Mouse (Mus musculus): ENCODE data around the gene Pxylp1. TPM values are rescaled to one million over a fixed set of nuclear protein-coding genes. Genes with fewer than 3 reads are reported as not detected.
A peak's percentile ranks its signal among the peaks of the same experiment; 100 is the strongest.

Pxylp1 gene
- polyA plus RNA-seq, 1 experiment = 10.9 TPM

GRCm38 (mm10) chr9:96866196-96866595, 26.3 kb downstream of the Pxylp1 start:
- H3K27ac ChIP-seq (ENCODE audit: insufficient read depth, low read length) = no peak overlapping the region
- TF ChIP-seq POLR2A (IDR thresholded peaks at IDR 0.05; ENCODE audit: extremely low read depth, insufficient read depth, low read length) (no peak), CTCF (IDR thresholded peaks at IDR 0.05; ENCODE audit: extremely low read depth, insufficient read depth, low read length) (no peak)

GRCm38 (mm10) chr9:96865473-96866050, 26.9 kb downstream of the Pxylp1 start:
- Histone ChIP-seq H3K4me3 (ENCODE audit: insufficient read depth, low read length) (0 out of 2 replicates have a peak overlapping the region, but pooled peaks have one; percentile 4), H3K27ac (ENCODE audit: insufficient read depth, low read length) (no peak overlapping the region)

More at GRCm38 (mm10) chr9:96866196-96866595, 26.3 kb downstream of the Pxylp1 start:
- Histone ChIP-seq H3K4me1 (ENCODE audit: control insufficient read depth, insufficient read depth, low read length) (peaks cover 11% of the 10 kb centered on the region), H3K4me3 (ENCODE audit: insufficient read depth, low read length) (0 out of 2 replicates have a peak overlapping the region, but pooled peaks have one; percentile 4)

DNA sequence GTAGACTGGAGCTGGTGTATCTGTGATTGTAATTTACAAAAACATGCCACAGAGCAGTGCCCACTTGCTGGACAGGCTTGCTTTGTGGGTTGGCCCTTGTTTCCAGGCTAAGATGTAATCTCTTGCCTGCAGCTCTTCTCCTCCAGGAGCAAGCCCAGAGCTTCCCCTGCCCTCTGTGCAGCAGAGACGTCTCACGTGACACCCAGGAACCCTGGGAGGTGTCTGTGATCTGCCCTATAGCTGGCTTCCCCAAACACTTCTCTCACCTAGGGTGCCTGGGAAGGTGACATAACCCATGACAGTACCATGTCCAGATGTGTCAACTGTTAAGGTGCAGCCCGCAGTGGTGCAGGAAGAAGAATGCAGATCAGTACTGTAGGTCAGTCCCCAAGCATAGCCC, 28.9 kb downstream of the Pxylp1 start:
- TF ChIP-seq CTCF (IDR thresholded peaks at IDR 0.05; ENCODE audit: extremely low read depth, insufficient read depth, low read length) = no peak
- no peak for TF ChIP-seq POLR2A (IDR thresholded peaks at IDR 0.05; ENCODE audit: extremely low read depth, insufficient read depth, low read length)
- Histone ChIP-seq H3K4me3 (ENCODE audit: insufficient read depth, low read length) (no peak overlapping the region), H3K27ac (ENCODE audit: insufficient read depth, low read length) (no peak overlapping the region), H3K4me1 (ENCODE audit: control insufficient read depth, insufficient read depth, low read length) (peaks cover 15% of the 10 kb centered on the region)

More at GRCm38 (mm10) chr9:96865473-96866050, 26.9 kb downstream of the Pxylp1 start:
- H3K4me1 ChIP-seq (ENCODE audit: control insufficient read depth, insufficient read depth, low read length) = peaks cover 15% of the 10 kb centered on the region
- 0 out of 2 replicates have a peak, but pooled peaks have one; percentile 25 for TF ChIP-seq POLR2A (IDR thresholded peaks at IDR 0.05; ENCODE audit: extremely low read depth, insufficient read depth, low read length)
- TF ChIP-seq CTCF (IDR thresholded peaks at IDR 0.05; ENCODE audit: extremely low read depth, insufficient read depth, low read length) = no peak

DNA sequence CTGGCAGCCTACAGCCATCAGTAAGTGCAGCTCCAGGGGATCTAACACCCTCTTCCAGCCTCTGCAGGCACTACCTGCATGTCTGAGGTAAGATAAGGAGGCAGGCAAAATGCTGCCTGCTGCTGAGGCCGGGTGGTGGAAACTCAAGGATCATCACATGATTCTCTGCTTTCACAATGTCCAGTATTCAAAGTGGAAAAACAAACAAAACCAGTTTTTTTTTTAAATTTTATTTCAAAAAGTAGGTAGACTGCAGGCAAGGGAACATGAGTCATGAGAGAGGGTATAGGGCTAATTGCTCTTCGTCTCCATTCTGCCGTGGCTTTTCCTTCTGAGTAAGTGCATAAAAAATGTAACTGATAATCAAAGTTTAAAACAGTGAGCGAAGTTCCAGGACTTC, 29.6 kb downstream of the Pxylp1 start:
- TF ChIP-seq POLR2A (IDR thresholded peaks at IDR 0.05; ENCODE audit: extremely low read depth, insufficient read depth, low read length) (no peak), CTCF (IDR thresholded peaks at IDR 0.05; ENCODE audit: extremely low read depth, insufficient read depth, low read length) (no peak)

DNA sequence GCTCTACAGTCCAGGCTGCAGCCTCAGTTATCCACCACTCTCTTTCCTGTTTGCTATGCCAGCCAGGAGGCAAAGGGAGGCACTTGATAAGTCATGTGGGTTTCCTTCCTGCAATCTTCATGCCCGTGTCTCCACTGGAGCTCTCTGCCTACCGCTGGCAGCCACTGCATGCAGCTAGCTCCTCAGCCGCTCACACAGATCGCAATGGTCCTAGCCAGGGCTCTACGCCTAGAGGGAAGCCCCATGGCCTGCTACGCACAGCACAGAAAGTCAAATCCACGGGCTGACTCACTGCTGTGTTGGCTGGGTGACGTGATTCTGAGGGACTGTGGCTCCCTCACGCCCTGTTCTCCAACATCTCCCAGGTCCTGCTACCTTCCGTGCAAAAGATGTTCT, 31.4 kb downstream of the Pxylp1 start:
- Histone ChIP-seq H3K4me1 (ENCODE audit: control insufficient read depth, insufficient read depth, low read length) (peaks cover 13% of the 10 kb centered on the region), H3K4me3 (ENCODE audit: insufficient read depth, low read length) (no peak overlapping the region), H3K27ac (ENCODE audit: insufficient read depth, low read length) (peak overlapping the region; percentile 32)
- TF ChIP-seq CTCF (IDR thresholded peaks at IDR 0.05; ENCODE audit: extremely low read depth, insufficient read depth, low read length) = no peak
- no peak for TF ChIP-seq POLR2A (IDR thresholded peaks at IDR 0.05; ENCODE audit: extremely low read depth, insufficient read depth, low read length)

More for the DNA sequence above, 29.6 kb downstream of the Pxylp1 start:
- Histone ChIP-seq H3K4me3 (ENCODE audit: insufficient read depth, low read length) (no peak overlapping the region), H3K4me1 (ENCODE audit: control insufficient read depth, insufficient read depth, low read length) (peaks cover 15% of the 10 kb centered on the region), H3K27ac (ENCODE audit: insufficient read depth, low read length) (no peak overlapping the region)

DNA sequence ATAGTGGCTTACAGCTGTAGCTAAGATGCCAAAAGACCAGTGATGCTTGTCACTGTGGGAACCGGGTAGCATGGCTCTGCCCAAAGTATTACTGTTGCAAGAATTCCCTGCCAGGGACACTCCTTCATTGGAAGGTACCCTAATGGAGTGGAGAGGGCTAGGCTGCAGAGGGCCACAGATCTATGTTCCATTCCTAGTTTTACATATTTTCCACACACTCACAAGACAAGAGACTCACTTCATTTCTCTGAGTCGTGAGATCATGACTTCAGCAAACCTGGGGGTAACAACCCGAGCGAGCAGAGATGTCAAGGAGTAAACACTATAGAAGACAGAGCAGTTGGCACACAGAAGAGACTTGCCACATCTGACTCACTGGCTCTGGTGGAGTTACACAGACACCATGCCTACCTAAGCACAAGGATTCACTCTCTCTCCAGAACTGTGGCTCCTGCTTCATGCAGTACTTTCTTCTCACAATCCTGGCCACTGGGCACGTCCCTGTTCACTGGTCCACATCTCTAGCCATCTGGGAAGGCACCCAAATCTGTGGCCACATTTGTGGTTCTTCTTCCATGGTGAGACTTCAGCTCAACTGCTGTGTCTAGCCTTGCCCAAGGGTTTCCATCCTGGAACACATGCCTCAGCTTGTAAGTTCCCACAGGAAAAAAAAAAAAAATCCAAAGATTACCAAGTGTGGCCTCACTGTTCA, 31.9 kb downstream of the Pxylp1 start:
- H3K4me1 ChIP-seq (ENCODE audit: control insufficient read depth, insufficient read depth, low read length) = peaks cover 10% of the 10 kb centered on the region

GRCm38 (mm10) chr9:96859027-96859426, 33.4 kb downstream of the Pxylp1 start:
- no peak overlapping the region for H3K27ac ChIP-seq (ENCODE audit: insufficient read depth, low read length)
- TF ChIP-seq POLR2A (IDR thresholded peaks at IDR 0.05; ENCODE audit: extremely low read depth, insufficient read depth, low read length) = no peak
- TF ChIP-seq CTCF (IDR thresholded peaks at IDR 0.05; ENCODE audit: extremely low read depth, insufficient read depth, low read length) = no peak
- H3K4me3 ChIP-seq (ENCODE audit: insufficient read depth, low read length) = no peak overlapping the region
- peaks cover 8% of the 10 kb centered on the region for H3K4me1 ChIP-seq (ENCODE audit: control insufficient read depth, insufficient read depth, low read length)

More for the DNA sequence above, 31.9 kb downstream of the Pxylp1 start:
- H3K27ac ChIP-seq (ENCODE audit: insufficient read depth, low read length) = peak overlapping the region; percentile 32; the same call in 1 of the 2 replicates
- H3K4me3 ChIP-seq (ENCODE audit: insufficient read depth, low read length) = no peak overlapping the region
- TF ChIP-seq CTCF (IDR thresholded peaks at IDR 0.05; ENCODE audit: extremely low read depth, insufficient read depth, low read length) (no peak), POLR2A (IDR thresholded peaks at IDR 0.05; ENCODE audit: extremely low read depth, insufficient read depth, low read length) (no peak)

- no peak overlapping the region for H3K27ac ChIP-seq (ENCODE audit: insufficient read depth, low read length)
- TF ChIP-seq CTCF (IDR thresholded peaks at IDR 0.05; ENCODE audit: extremely low read depth, insufficient read depth, low read length) = no peak
- TF ChIP-seq POLR2A (IDR thresholded peaks at IDR 0.05; ENCODE audit: extremely low read depth, insufficient read depth, low read length) = no peak
- H3K4me3 ChIP-seq (ENCODE audit: insufficient read depth, low read length) = no peak overlapping the region
- peaks cover 9% of the 10 kb centered on the region for H3K4me1 ChIP-seq (ENCODE audit: control insufficient read depth, insufficient read depth, low read length)
Measured at GRCm38 (mm10) chr9:96857838-96858237, 34.6 kb downstream of the Pxylp1 start.

GRCm38 (mm10) chr9:96853300-96854186, 38.9 kb downstream of the Pxylp1 start:
- TF ChIP-seq CTCF (IDR thresholded peaks at IDR 0.05; ENCODE audit: extremely low read depth, insufficient read depth, low read length) (no peak), POLR2A (IDR thresholded peaks at IDR 0.05; ENCODE audit: extremely low read depth, insufficient read depth, low read length) (no peak)
- H3K4me1 ChIP-seq (ENCODE audit: control insufficient read depth, insufficient read depth, low read length) = peaks cover 4% of the 10 kb centered on the region; the same call in 1 of the 2 replicates
- no peak overlapping the region for H3K27ac ChIP-seq (ENCODE audit: insufficient read depth, low read length)
- H3K4me3 ChIP-seq (ENCODE audit: insufficient read depth, low read length) = no peak overlapping the region
